Mouse (Mus musculus) lung, postnatal 0 days (tissue): Measurements from ENCODE around the gene Vgll4.

Experiments used
- CTCF ChIP-seq: IDR thresholded peaks from 2 replicates; pipeline ENCODE4 v1.5.1; 2016; ENCODE audit warnings: antibody characterized with exemption, mild to moderate bottlenecking
- EP300 ChIP-seq: IDR thresholded peaks from 2 replicates; pipeline ENCODE4 v1.6.1; 2016; ENCODE audit warnings: antibody characterized with exemption, mild to moderate bottlenecking, control low read depth

DNA sequence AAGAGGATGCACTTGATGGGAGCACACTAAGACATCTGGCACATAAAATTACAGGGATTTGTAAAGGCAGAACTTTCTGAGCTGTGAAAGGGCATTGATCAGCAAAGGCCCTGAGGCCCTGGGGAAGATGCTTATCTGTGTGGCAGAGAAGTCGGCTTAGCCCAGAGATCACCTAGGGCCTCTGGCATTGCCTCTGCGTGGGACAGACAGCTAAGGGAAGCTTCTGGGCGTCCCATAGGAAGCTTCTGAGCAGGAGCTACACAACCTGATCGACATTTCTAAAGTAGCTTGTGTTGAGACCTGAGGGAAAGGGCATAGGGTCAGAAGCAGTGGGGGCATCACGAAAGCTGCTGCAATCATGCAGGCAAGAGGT is 32.9 kb downstream of the Vgll4 start:
- TF ChIP-seq CTCF (no peak), EP300 (no peak)
